Mouse (Mus musculus): ENCODE data around the gene Luc7l3. TPM values are rescaled to one million over a fixed set of nuclear protein-coding genes. Genes with fewer than 3 reads are reported as not detected.

Gene Luc7l3
- polyA plus RNA-seq, 1 experiment from 2014 or later, result 74.6 TPM

GRCm38 (mm10) chr11:94238786-94239185 lies 83.0 kb downstream of the Luc7l3 start:
- Histone ChIP-seq H3K36me3 (ENCODE audit: control insufficient read depth, insufficient read depth, low read length) (no peaks in the 10 kb centered on the region), H3K4me2 (ENCODE audit: low read depth, low read length) (no peak overlapping the region), H3K4me1 (ENCODE audit: control insufficient read depth, insufficient read depth, low read length) (peaks cover 20% of the 10 kb centered on the region), H3K9ac (ENCODE audit: low read depth, low read length) (no peak overlapping the region), H3K27me3 (replicated peaks; ENCODE audit: control insufficient read depth, insufficient read depth, low read length) (no peaks in the 10 kb centered on the region), H3K9me3 (ENCODE audit: control insufficient read depth, low read length) (no peaks in the 10 kb centered on the region), H3K4me3 (ENCODE audit: low read length) (no peak overlapping the region), H3K27ac (ENCODE audit: low read length) (no peak overlapping the region)
- no peak for ATAC-seq
- 93% methylated on average over 8 of the region's 8 CpGs for WGBS

Other genes starting within 250 kb of the Luc7l3 start
- gene Tob1, start 110.5 kb downstream of the Luc7l3 start, polyA plus RNA-seq (2015; fragmentation: Nextera tagmentation; extraction: Ambion mirVana), result 39.8 and 50.1 TPM in 2 replicates
- 1.8 and 2.2 TPM in 2 replicates for gene Wfikkn2, start 76.0 kb downstream of the Luc7l3 start, polyA plus RNA-seq (2015; fragmentation: Nextera tagmentation; extraction: Ambion mirVana)
- gene Gm21885, start 40.1 kb downstream of the Luc7l3 start, polyA plus RNA-seq (2015; fragmentation: Nextera tagmentation; extraction: Ambion mirVana), result 92.1 and 137 TPM in 2 replicates
- gene Ankrd40, start 6.0 kb upstream of the Luc7l3 start, polyA plus RNA-seq (2015; fragmentation: Nextera tagmentation; extraction: Ambion mirVana), result 11.8 and 11.9 TPM in 2 replicates
- gene Abcc3, start 71.0 kb upstream of the Luc7l3 start, polyA plus RNA-seq (2015; fragmentation: Nextera tagmentation; extraction: Ambion mirVana), result 2.5 and 3.3 TPM in 2 replicates
- gene Cacna1g, start 152.2 kb upstream of the Luc7l3 start, polyA plus RNA-seq (2015; fragmentation: Nextera tagmentation; extraction: Ambion mirVana), result 4.9 and 5.4 TPM in 2 replicates
- 0.13 and 0.16 TPM in 2 replicates for gene Spata20, start 164.2 kb upstream of the Luc7l3 start, polyA plus RNA-seq (2015; fragmentation: Nextera tagmentation; extraction: Ambion mirVana)
- 1.5 and 1.7 TPM in 2 replicates for gene Epn3, start 178.0 kb upstream of the Luc7l3 start, polyA plus RNA-seq (2015; fragmentation: Nextera tagmentation; extraction: Ambion mirVana)
- gene Mycbpap, start 199.8 kb upstream of the Luc7l3 start, polyA plus RNA-seq (2015; fragmentation: Nextera tagmentation; extraction: Ambion mirVana), result 3.0 and 3.2 TPM in 2 replicates
- 2.4 and 3.6 TPM in 2 replicates for gene Rsad1, start 227.3 kb upstream of the Luc7l3 start, polyA plus RNA-seq (2015; fragmentation: Nextera tagmentation; extraction: Ambion mirVana)
- gene Chad, start 243.1 kb upstream of the Luc7l3 start, polyA plus RNA-seq (2015; fragmentation: Nextera tagmentation; extraction: Ambion mirVana), result 1.2 and 1.6 TPM in 2 replicates